Mouse (Mus musculus): ENCODE data around the gene Usp36. TPM values are rescaled to one million over a fixed set of nuclear protein-coding genes. Genes with fewer than 3 reads are reported as not detected.

Usp36 gene
- polyA plus RNA-seq, 1 experiment from 2014 or later: 21.3 TPM

GRCm38 (mm10) chr11:118220561-118221262 lies 69.3 kb downstream of the Usp36 start:
- H3K4me2 ChIP-seq: no peak overlapping the region
- H3K27ac ChIP-seq: no peak overlapping the region
- peaks cover 28% of the 10 kb centered on the region for H3K4me1 ChIP-seq (replicated peaks)
- H3K9me3 ChIP-seq: no peaks in the 10 kb centered on the region
- H3K36me3 ChIP-seq: 0 out of 2 replicates have a peak, but pooled peaks cover 4% of the 10 kb centered on the region
- 23% methylated on average over 7 of the region's 7 CpGs for WGBS
- no peaks in the 10 kb centered on the region for H3K27me3 ChIP-seq
- no peak overlapping the region for H3K4me3 ChIP-seq (replicated peaks)
- no peak for ATAC-seq (ENCODE audit: insufficient number of reproducible peaks, insufficient read depth, low FRiP score, low TSS enrichment, low read depth)
- H3K9ac ChIP-seq (replicated peaks): no peak overlapping the region

- WGBS: 91% methylated on average over 4 of the region's 4 CpGs
- H3K9me3 ChIP-seq: no peaks in the 10 kb centered on the region
- no peak overlapping the region for H3K27ac ChIP-seq
- H3K27me3 ChIP-seq: no peaks in the 10 kb centered on the region
- peaks cover 31% of the 10 kb centered on the region for H3K4me1 ChIP-seq (replicated peaks)
- no peak overlapping the region for H3K9ac ChIP-seq (replicated peaks)
- no peak overlapping the region for H3K4me2 ChIP-seq
- H3K4me3 ChIP-seq (replicated peaks): no peak overlapping the region
- no peak for ATAC-seq (ENCODE audit: insufficient number of reproducible peaks, insufficient read depth, low FRiP score, low TSS enrichment, low read depth)
- H3K36me3 ChIP-seq: 0 out of 2 replicates have a peak, but pooled peaks cover 4% of the 10 kb centered on the region
Observed at GRCm38 (mm10) chr11:118219066-118219465, 71.0 kb downstream of the Usp36 start.

GRCm38 (mm10) chr11:118216468-118216867 lies 73.6 kb downstream of the Usp36 start:
- no peak overlapping the region for H3K4me3 ChIP-seq (replicated peaks)
- no peak overlapping the region for H3K27ac ChIP-seq

GRCm38 (mm10) chr11:118215928-118216458 lies 74.1 kb downstream of the Usp36 start:
- Histone ChIP-seq H3K9ac (replicated peaks) (no peak overlapping the region), H3K4me2 (no peak overlapping the region), H3K4me3 (replicated peaks) (no peak overlapping the region), H3K36me3 (no peaks in the 10 kb centered on the region), H3K9me3 (no peaks in the 10 kb centered on the region), H3K4me1 (replicated peaks) (peaks cover 45% of the 10 kb centered on the region), H3K27me3 (no peaks in the 10 kb centered on the region), H3K27ac (no peak overlapping the region)
- 74% methylated on average over 5 of the region's 5 CpGs for WGBS
- no peak for ATAC-seq (ENCODE audit: insufficient number of reproducible peaks, insufficient read depth, low FRiP score, low TSS enrichment, low read depth)

More at GRCm38 (mm10) chr11:118216468-118216867, 73.6 kb downstream of the Usp36 start:
- ATAC-seq (ENCODE audit: insufficient number of reproducible peaks, insufficient read depth, low FRiP score, low TSS enrichment, low read depth): no peak
- H3K27me3 ChIP-seq: no peaks in the 10 kb centered on the region
- H3K4me2 ChIP-seq: no peak overlapping the region
- H3K4me1 ChIP-seq (replicated peaks): peaks cover 41% of the 10 kb centered on the region
- H3K9ac ChIP-seq (replicated peaks): no peak overlapping the region
- no peaks in the 10 kb centered on the region for H3K36me3 ChIP-seq
- no peaks in the 10 kb centered on the region for H3K9me3 ChIP-seq
- 84% methylated on average over 6 of the region's 6 CpGs for WGBS

GRCm38 (mm10) chr11:118212636-118213112 lies 77.4 kb downstream of the Usp36 start:
- Histone ChIP-seq H3K9ac (replicated peaks) (no peak overlapping the region), H3K4me1 (replicated peaks) (peaks cover 74% of the 10 kb centered on the region), H3K27me3 (no peaks in the 10 kb centered on the region), H3K9me3 (no peaks in the 10 kb centered on the region), H3K27ac (no peak overlapping the region), H3K4me2 (no peak overlapping the region), H3K4me3 (replicated peaks) (no peak overlapping the region), H3K36me3 (no peaks in the 10 kb centered on the region)
- 73% methylated on average over 7 of the region's 7 CpGs for WGBS
- no peak for ATAC-seq (ENCODE audit: insufficient number of reproducible peaks, insufficient read depth, low FRiP score, low TSS enrichment, low read depth)

GRCm38 (mm10) chr11:118211749-118212635 lies 78.1 kb downstream of the Usp36 start:
- 53% methylated on average over 10 of the region's 10 CpGs for WGBS
- H3K36me3 ChIP-seq: no peaks in the 10 kb centered on the region
- H3K27ac ChIP-seq: 0 out of 2 replicates have a peak overlapping the region, but pooled peaks have one; percentile 26
- H3K9me3 ChIP-seq: no peaks in the 10 kb centered on the region
- H3K4me2 ChIP-seq: no peak overlapping the region
- H3K4me1 ChIP-seq (replicated peaks): peaks cover 81% of the 10 kb centered on the region
- no peak overlapping the region for H3K4me3 ChIP-seq (replicated peaks)
- no peaks in the 10 kb centered on the region for H3K27me3 ChIP-seq
- H3K9ac ChIP-seq (replicated peaks): 0 out of 2 replicates have a peak overlapping the region, but pooled peaks have one; percentile 14
- no peak for ATAC-seq (ENCODE audit: insufficient number of reproducible peaks, insufficient read depth, low FRiP score, low TSS enrichment, low read depth)

GRCm38 (mm10) chr11:118210962-118211361 lies 79.1 kb downstream of the Usp36 start:
- peaks cover 81% of the 10 kb centered on the region for H3K4me1 ChIP-seq (replicated peaks)
- H3K27me3 ChIP-seq: no peaks in the 10 kb centered on the region

GRCm38 (mm10) chr11:118210116-118210515 lies 79.9 kb downstream of the Usp36 start:
- Histone ChIP-seq H3K9ac (replicated peaks) (0 out of 2 replicates have a peak overlapping the region, but pooled peaks have one; percentile 23), H3K27me3 (no peaks in the 10 kb centered on the region), H3K4me3 (replicated peaks) (no peak overlapping the region), H3K4me1 (replicated peaks) (peaks cover 82% of the 10 kb centered on the region), H3K4me2 (no peak overlapping the region), H3K27ac (peak overlapping the region; percentile 37; the same call in 1 of the 2 replicates), H3K9me3 (no peaks in the 10 kb centered on the region), H3K36me3 (no peaks in the 10 kb centered on the region)
- WGBS: 82% methylated on average over 4 of the region's 4 CpGs
- ATAC-seq (ENCODE audit: insufficient number of reproducible peaks, insufficient read depth, low FRiP score, low TSS enrichment, low read depth): no peak

More at GRCm38 (mm10) chr11:118210962-118211361, 79.1 kb downstream of the Usp36 start:
- Histone ChIP-seq H3K27ac (no peak overlapping the region), H3K9me3 (no peaks in the 10 kb centered on the region), H3K4me3 (replicated peaks) (no peak overlapping the region), H3K9ac (replicated peaks) (no peak overlapping the region), H3K4me2 (no peak overlapping the region), H3K36me3 (no peaks in the 10 kb centered on the region)
- ATAC-seq (ENCODE audit: insufficient number of reproducible peaks, insufficient read depth, low FRiP score, low TSS enrichment, low read depth): no peak
- 89% methylated on average over 5 of the region's 5 CpGs for WGBS

Other genes starting within 250 kb of the Usp36 start
- gene Dnah17, start 159.6 kb downstream of the Usp36 start, polyA plus RNA-seq (2016; fragmentation: Nextera tagmentation; extraction: Ambion mirVana): 0.24 and 0.25 TPM in 2 replicates
- gene Cyth1, start 41.7 kb downstream of the Usp36 start, polyA plus RNA-seq (2016; fragmentation: Nextera tagmentation; extraction: Ambion mirVana): 24.5 and 26.3 TPM in 2 replicates
- gene Cep295nl, start 52.3 kb upstream of the Usp36 start, polyA plus RNA-seq (2016; fragmentation: Nextera tagmentation; extraction: Ambion mirVana): 0.59 and 0.60 TPM in 2 replicates
- 77.6 and 91.3 TPM in 2 replicates for gene Timp2, start 65.5 kb upstream of the Usp36 start, polyA plus RNA-seq (2016; fragmentation: Nextera tagmentation; extraction: Ambion mirVana)
- gene Lgals3bp, start 111.8 kb upstream of the Usp36 start, polyA plus RNA-seq (2016; fragmentation: Nextera tagmentation; extraction: Ambion mirVana): 4.1 and 4.3 TPM in 2 replicates
- gene Cant1, start 128.8 kb upstream of the Usp36 start, polyA plus RNA-seq (2016; fragmentation: Nextera tagmentation; extraction: Ambion mirVana): 30.5 and 32.0 TPM in 2 replicates
- 3.4 and 4.8 TPM in 2 replicates for gene C1qtnf1, start 138.0 kb upstream of the Usp36 start, polyA plus RNA-seq (2016; fragmentation: Nextera tagmentation; extraction: Ambion mirVana)
- 8.8 and 9.4 TPM in 2 replicates for gene Engase, start 186.6 kb upstream of the Usp36 start, polyA plus RNA-seq (2016; fragmentation: Nextera tagmentation; extraction: Ambion mirVana)